Mouse (Mus musculus): ENCODE measurements around the gene Ppp1r1a. TPM values are rescaled to one million over a fixed set of nuclear protein-coding genes. Genes with fewer than 3 reads are reported as not detected.

Ppp1r1a gene
- polyA plus RNA-seq, 1 experiment from 2014 or later: 11.6 TPM

DNA sequence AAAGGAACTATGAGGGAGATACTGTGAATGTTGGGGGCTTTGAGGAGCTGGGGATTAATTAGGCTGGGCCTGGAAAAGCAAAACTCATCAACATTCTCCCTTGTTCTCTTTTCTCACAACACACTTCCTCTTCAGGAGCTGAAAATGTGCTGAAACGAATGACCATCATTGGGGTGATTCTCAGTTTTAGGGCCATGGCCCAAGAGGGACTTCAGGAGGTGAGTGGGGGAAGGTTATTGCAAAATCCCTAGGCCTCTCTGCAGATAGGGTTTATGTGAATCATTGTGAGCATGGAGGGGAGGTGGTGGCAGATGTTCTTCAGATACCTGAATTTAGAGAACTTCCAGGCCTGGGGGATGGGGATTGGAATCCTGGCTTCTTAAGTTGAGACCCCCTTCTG is 51.1 kb downstream of the Ppp1r1a start:
- H3K4me2 ChIP-seq (ENCODE audit: low read length): no peak overlapping the region
- WGBS: 59% methylated on average over 1 of the region's 1 CpGs
- no peak for DNase-seq (ENCODE audit: low spot score)
- no peaks in the 10 kb centered on the region for H3K36me3 ChIP-seq (ENCODE audit: control insufficient read depth, insufficient read depth, low read length)
- no peak overlapping the region for H3K4me3 ChIP-seq (ENCODE audit: low read depth, low read length)
- no peaks in the 10 kb centered on the region for H3K27me3 ChIP-seq (replicated peaks; ENCODE audit: control insufficient read depth, insufficient read depth, low read length)
- H3K9ac ChIP-seq (ENCODE audit: low read length): no peak overlapping the region
- no peaks in the 10 kb centered on the region for H3K9me3 ChIP-seq (ENCODE audit: control insufficient read depth, low read length)
- H3K4me1 ChIP-seq (replicated peaks; ENCODE audit: control insufficient read depth, insufficient read depth, low read length): no peaks in the 10 kb centered on the region
- H3K27ac ChIP-seq (ENCODE audit: low read depth): no peak overlapping the region
- ATAC-seq (replicated peaks; ENCODE audit: low FRiP score, low TSS enrichment, low read depth): no peak

DNA sequence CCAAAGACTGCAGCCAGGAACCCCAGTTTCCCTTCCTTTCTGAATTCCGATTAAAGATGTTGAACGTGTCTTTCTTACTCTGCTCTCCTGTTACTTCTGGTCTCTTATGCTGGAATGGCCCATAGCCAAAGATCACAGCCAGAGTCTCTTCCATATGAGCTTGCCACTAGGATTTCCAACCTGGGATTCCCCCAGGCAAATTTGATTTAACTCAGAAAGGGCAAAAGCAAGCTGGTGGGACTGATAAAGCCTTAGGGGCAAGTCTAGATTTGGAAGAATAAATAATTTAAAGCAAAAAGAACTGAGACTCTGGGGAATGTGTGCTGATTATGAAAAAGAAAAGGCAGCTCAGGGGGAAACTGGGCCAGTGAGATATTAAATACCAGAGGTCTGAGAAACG is 52.7 kb downstream of the Ppp1r1a start:
- Histone ChIP-seq H3K27ac (ENCODE audit: low read depth) (no peak overlapping the region), H3K27me3 (replicated peaks; ENCODE audit: control insufficient read depth, insufficient read depth, low read length) (no peaks in the 10 kb centered on the region), H3K4me2 (ENCODE audit: low read length) (no peak overlapping the region), H3K9ac (ENCODE audit: low read length) (no peak overlapping the region), H3K4me3 (ENCODE audit: low read depth, low read length) (no peak overlapping the region), H3K9me3 (ENCODE audit: control insufficient read depth, low read length) (no peaks in the 10 kb centered on the region), H3K4me1 (replicated peaks; ENCODE audit: control insufficient read depth, insufficient read depth, low read length) (no peaks in the 10 kb centered on the region), H3K36me3 (ENCODE audit: control insufficient read depth, insufficient read depth, low read length) (no peaks in the 10 kb centered on the region)
- DNase-seq (ENCODE audit: low spot score) (no peak), ATAC-seq (replicated peaks; ENCODE audit: low FRiP score, low TSS enrichment, low read depth) (no peak)
- WGBS: 58% methylated on average over 3 of the region's 3 CpGs

DNA sequence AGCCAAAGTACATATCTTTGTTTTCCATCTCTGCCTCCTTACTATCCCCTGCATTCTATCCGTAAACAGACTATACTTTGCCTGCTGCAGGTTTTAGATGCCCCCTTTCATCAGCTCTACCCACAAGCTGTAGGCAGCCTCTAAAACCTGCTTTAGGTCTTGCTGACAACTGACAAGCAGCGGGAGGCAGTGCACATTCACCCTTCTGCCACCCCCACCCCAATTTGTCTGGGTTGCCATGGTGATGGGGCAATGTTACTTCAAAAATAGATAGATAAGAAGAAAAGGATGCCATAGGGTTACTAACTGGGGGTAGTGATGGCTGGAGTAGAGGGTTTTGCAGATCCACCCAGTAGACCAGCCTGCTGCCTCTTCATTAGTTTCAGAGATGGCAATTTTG is 53.3 kb downstream of the Ppp1r1a start:
- Histone ChIP-seq H3K4me2 (ENCODE audit: low read length) (no peak overlapping the region), H3K9ac (ENCODE audit: low read length) (no peak overlapping the region), H3K27me3 (replicated peaks; ENCODE audit: control insufficient read depth, insufficient read depth, low read length) (no peaks in the 10 kb centered on the region), H3K27ac (ENCODE audit: low read depth) (no peak overlapping the region), H3K36me3 (ENCODE audit: control insufficient read depth, insufficient read depth, low read length) (no peaks in the 10 kb centered on the region), H3K4me1 (replicated peaks; ENCODE audit: control insufficient read depth, insufficient read depth, low read length) (no peaks in the 10 kb centered on the region), H3K4me3 (ENCODE audit: low read depth, low read length) (no peak overlapping the region), H3K9me3 (ENCODE audit: control insufficient read depth, low read length) (no peaks in the 10 kb centered on the region)
- ATAC-seq (replicated peaks; ENCODE audit: low FRiP score, low TSS enrichment, low read depth) (no peak), DNase-seq (ENCODE audit: low spot score) (no peak)
- 45% methylated on average over 2 of the region's 2 CpGs for WGBS

DNA sequence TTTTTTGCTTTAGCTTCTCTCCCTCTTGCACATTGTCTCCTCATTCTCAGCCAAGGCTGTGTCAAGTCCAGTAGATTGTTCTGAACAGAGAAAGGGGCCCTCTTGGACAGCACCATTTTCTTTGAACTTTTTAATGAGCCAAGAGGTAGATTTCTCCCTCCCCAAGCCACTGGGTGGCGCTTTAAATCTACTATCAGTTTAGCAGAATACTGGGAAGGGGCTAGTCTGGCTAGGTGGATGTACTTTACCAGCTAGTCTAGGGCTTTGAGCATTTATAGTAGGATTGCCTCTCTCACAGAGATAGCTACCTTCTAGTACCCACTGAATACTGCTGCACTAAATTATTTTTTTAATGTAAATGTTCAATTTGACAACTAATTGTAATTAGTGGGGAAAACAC is 55.3 kb downstream of the Ppp1r1a start:
- H3K9me3 ChIP-seq (ENCODE audit: control insufficient read depth, low read length): no peaks in the 10 kb centered on the region
- ATAC-seq (replicated peaks; ENCODE audit: low FRiP score, low TSS enrichment, low read depth) (no peak), DNase-seq (ENCODE audit: low spot score) (no peak)
- H3K27me3 ChIP-seq (replicated peaks; ENCODE audit: control insufficient read depth, insufficient read depth, low read length): no peaks in the 10 kb centered on the region
- no peak overlapping the region for H3K9ac ChIP-seq (ENCODE audit: low read length)
- H3K27ac ChIP-seq (ENCODE audit: low read depth): no peak overlapping the region
- no peak overlapping the region for H3K4me2 ChIP-seq (ENCODE audit: low read length)
- no peaks in the 10 kb centered on the region for H3K4me1 ChIP-seq (replicated peaks; ENCODE audit: control insufficient read depth, insufficient read depth, low read length)
- H3K4me3 ChIP-seq (ENCODE audit: low read depth, low read length): no peak overlapping the region
- WGBS: 0% methylated on average over 1 of the region's 1 CpGs
- no peaks in the 10 kb centered on the region for H3K36me3 ChIP-seq (ENCODE audit: control insufficient read depth, insufficient read depth, low read length)

Other genes starting within 250 kb of the Ppp1r1a start
- gene Gpr84, start 227.4 kb downstream of the Ppp1r1a start, polyA plus RNA-seq (2014; fragmentation: Nextera tagmentation; extraction: Ambion mirVana): 0.11 and 0.34 TPM in 2 replicates
- gene Zfp385a, start 197.9 kb downstream of the Ppp1r1a start, polyA plus RNA-seq (2014; fragmentation: Nextera tagmentation; extraction: Ambion mirVana): 7.2 and 7.5 TPM in 2 replicates
- gene Itga5, start 171.2 kb downstream of the Ppp1r1a start, polyA plus RNA-seq (2014; fragmentation: Nextera tagmentation; extraction: Ambion mirVana): 64.9 and 69.4 TPM in 2 replicates
- not detected in 2 replicates for gene Gtsf1, start 107.5 kb downstream of the Ppp1r1a start, polyA plus RNA-seq (2014; fragmentation: Nextera tagmentation; extraction: Ambion mirVana)
- not detected in 2 replicates for gene Gtsf2, start 89.5 kb downstream of the Ppp1r1a start, polyA plus RNA-seq (2014; fragmentation: Nextera tagmentation; extraction: Ambion mirVana)
- 3.2 TPM in 2 replicates for gene Nckap1l, start 84.2 kb downstream of the Ppp1r1a start, polyA plus RNA-seq (2014; fragmentation: Nextera tagmentation; extraction: Ambion mirVana)
- 6.8 and 7.1 TPM in 2 replicates for gene Pde1b, start 35.0 kb downstream of the Ppp1r1a start, polyA plus RNA-seq (2014; fragmentation: Nextera tagmentation; extraction: Ambion mirVana)
- not detected in 2 replicates for gene Glycam1, start 27.1 kb upstream of the Ppp1r1a start, polyA plus RNA-seq (2014; fragmentation: Nextera tagmentation; extraction: Ambion mirVana)
- gene Mucl1, start 217.5 kb upstream of the Ppp1r1a start, polyA plus RNA-seq (2014; fragmentation: Nextera tagmentation; extraction: Ambion mirVana): not detected in 2 replicates

All from intestine, embryonic 14.5 days (tissue).